Mouse (Mus musculus) adipocyte (in vitro differentiated cells): ENCODE data around the gene Fibp.
"Not testable (repeated sequence)": the region's sequence is repeated elsewhere in the genome, so short reads cannot be mapped to it uniquely, and the experiment has no call there.

Experiments
- DNase-seq: peaks from one replicate; pipeline ENCODE4 v3.0.0-alpha.2; 2016; ENCODE audit warnings: low spot score

The Fibp gene

GRCm38 (mm10) chr19:5488878-5489571 lies 28.6 kb downstream of the Fibp start:
- DNase-seq: peak; percentile 99

- DNase-seq: not testable (repeated sequence)
Measured at GRCm38 (mm10) chr19:5489721-5490120, 29.3 kb downstream of the Fibp start.

DNA sequence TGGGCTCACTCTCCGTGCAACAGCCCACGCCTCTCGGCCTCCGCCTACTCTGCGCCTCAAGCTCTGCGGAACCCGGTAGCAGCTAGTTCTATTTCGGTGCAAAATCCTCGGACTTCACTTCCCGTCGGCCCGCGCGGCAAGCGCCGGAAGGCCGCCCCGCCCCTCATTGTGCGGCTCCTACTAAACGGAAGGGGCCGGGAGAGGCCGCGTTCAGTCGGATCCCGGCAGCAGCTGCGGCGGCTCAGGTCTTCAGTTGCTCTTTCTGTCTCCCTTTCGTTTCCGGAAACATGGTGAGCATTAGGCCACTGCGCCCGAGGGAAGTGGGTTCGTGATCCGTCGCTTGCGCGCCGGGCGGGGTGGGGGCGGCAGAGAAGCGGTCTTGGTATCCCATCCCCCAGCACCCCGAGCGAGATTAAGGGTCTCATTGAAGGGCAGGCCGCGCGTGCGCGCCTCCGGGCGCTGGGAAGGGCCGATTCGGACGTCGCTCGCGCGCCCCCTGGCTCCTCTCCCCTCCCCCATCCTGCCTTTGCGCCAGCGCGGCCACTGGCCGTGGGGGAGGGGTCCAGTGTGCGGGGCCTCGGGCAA lies 30.0 kb downstream of the Fibp start, which contains the start of gene Cfl1:
Gene Cfl1, plus strand, starts transcription at position 143 of the 585 bp plus-strand sequence.
- DNase-seq: peak; percentile 96

- peak; percentile 93 for DNase-seq
Measured at GRCm38 (mm10) chr19:5490898-5491708, 30.7 kb downstream of the Fibp start.

- DNase-seq: no peak
Measured at GRCm38 (mm10) chr19:5492641-5493040, 32.2 kb downstream of the Fibp start.

GRCm38 (mm10) chr19:5493301-5493721 lies 32.9 kb downstream of the Fibp start:
- DNase-seq: not testable (repeated sequence)

- no peak for DNase-seq
Measured at GRCm38 (mm10) chr19:5494314-5494713, 33.9 kb downstream of the Fibp start.

DNA sequence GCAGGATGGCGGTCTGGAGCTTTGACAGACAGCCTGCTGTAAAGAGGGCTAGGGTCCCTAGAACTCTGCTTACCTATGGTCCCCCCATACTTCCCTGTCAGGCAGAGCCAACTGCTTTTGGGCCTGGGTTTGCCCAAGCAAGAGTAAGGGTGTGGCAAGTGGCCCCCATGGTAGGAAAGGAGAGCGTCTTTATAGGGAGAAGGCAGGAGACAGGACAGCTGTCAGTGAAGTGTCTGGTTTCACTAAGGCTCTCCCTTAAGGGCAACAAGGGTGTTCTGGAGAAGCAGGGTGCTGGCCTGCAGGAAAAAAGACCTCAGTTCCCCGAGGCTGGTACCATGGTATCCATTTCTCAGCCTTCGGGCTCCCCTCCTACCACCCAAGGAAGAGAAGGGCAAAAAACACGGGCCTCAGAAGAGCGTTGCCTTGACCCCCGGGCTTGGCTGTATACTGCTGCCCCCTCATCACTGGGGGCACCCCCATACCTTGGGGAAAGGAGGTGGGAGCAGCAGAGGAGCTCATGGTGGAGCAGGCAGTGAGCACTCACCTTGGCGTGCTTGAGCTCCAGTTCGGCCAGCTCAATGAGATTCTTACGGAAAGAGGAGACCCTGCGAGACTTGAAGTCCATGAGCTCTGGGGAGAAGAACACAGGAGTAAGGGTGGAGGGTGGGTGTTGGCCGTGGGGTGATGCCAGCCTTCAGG lies 35.1 kb downstream of the Fibp start:
- no peak for DNase-seq

DNA sequence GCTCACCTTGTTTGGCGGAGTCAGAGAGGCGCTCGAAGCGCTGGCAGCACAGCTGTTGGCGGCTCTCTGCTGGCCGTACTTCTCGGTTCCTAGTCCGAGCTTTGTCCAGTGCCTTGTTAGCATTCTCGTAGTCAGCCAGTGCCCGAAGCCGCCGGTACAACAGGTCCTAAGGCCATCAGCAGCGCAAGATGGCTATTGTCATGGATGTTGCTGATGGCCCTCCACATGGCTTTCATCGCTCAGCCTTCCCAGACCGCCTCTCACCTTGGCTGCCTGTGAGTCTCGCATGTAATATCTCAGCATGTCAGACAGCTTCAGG lies 35.6 kb downstream of the Fibp start:
- DNase-seq: no peak

- no peak for DNase-seq
Measured at GRCm38 (mm10) chr19:5500330-5500875, 40.0 kb downstream of the Fibp start.

GRCm38 (mm10) chr19:5503687-5504086 lies 43.3 kb downstream of the Fibp start, which contains the start of gene 1700020D05Rik:
1700020D05Rik (minus strand) TSS chr19:5503787.
- no peak for DNase-seq

GRCm38 (mm10) chr19:5510031-5511026 lies 49.9 kb downstream of the Fibp start, which contains the start of gene Snx32:
Snx32 (minus strand) TSS chr19:5510538.
- peak; percentile 35 for DNase-seq

GRCm38 (mm10) chr19:5511074-5511632 lies 50.7 kb downstream of the Fibp start:
- DNase-seq: no peak

DNA sequence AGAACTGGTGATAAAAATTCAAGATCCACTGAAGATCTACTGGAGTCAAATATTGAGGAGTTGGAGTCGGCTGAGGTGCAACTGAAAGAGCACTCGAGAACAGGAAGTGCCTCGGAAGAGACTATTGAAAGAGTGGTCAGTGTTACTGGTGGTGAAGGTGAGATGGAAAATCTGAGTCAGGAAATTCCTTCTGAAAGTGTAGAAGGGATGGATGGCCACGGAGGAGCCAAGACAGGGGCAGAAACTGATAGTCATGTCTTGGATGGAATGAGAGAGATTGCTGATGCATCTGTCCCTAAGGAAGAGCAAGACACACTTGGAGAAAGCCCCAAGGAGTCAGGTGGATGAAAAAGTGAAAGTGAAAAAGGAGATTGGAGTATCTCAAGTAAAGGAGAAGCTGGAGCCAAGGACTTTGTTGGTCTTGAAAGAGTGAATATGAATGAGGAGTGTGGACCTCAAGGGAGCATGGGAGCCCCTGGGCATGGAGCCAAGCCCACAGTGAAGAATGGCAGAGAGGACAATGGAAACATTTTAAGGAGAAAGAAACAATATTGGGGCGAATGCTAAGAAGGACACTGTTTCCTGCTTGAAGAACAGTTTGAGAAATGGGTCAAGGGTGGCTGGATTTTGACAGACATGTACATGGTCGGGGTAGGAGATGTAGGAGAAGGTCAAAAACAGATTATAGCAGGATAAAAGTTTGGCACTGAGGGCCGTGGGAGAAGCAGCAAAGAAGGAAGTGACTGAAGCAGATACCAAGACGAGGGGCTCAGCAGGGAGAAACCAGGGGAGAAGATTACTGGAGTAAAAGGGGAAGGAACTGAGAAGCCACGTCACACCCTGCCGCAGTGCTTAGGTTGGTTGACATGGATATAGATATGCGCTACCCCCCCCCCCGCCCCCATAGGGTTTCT lies 51.9 kb downstream of the Fibp start:
- DNase-seq: no peak

DNA sequence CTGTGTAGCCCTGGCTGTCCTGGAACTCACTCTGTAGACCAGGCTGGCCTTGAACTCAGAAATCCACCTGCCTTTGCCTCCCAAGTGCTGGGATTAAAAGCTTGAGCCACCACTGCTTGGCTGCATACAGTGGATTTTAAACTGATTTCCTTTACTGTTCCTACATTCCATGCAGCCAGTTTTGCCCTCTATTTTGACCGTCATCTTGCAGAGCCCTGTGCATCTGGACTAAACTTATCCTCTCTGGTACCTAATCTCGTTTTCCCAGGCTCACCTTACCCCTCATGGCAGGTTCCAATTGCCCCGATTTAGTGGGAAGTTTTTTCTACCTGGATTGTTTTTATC lies 52.6 kb downstream of the Fibp start:
- DNase-seq: no peak
